Mouse (Mus musculus): ENCODE data around the gene Prrt2. TPM values are rescaled to one million over a fixed set of nuclear protein-coding genes. Genes with fewer than 3 reads are reported as not detected.
A peak's percentile ranks its signal among the peaks of the same experiment; 100 is the strongest.

Prrt2 gene
- polyA plus RNA-seq, 1 experiment from 2014 or later = 2.9 TPM

- peak overlapping the region; percentile 49 for H3K9ac ChIP-seq (ENCODE audit: low read depth, low read length)
- H3K27me3 ChIP-seq (replicated peaks; ENCODE audit: control insufficient read depth, insufficient read depth, low read length) = no peaks in the 10 kb centered on the region
- peaks cover 22% of the 10 kb centered on the region for H3K4me1 ChIP-seq (ENCODE audit: control insufficient read depth, insufficient read depth, low read length)
- H3K4me2 ChIP-seq (ENCODE audit: low read depth, low read length) = 0 out of 2 replicates have a peak overlapping the region, but pooled peaks have one; percentile 15
- 80% methylated on average over 17 of the region's 17 CpGs for WGBS
- ATAC-seq = peak; percentile 24
- H3K4me3 ChIP-seq (ENCODE audit: low read length) = no peak overlapping the region
- H3K27ac ChIP-seq (ENCODE audit: low read length) = peak overlapping the region; percentile 95
- H3K36me3 ChIP-seq (ENCODE audit: control insufficient read depth, insufficient read depth, low read length) = peaks cover 3% of the 10 kb centered on the region; the same call in 1 of the 2 replicates
- H3K9me3 ChIP-seq (ENCODE audit: control insufficient read depth, low read length) = no peaks in the 10 kb centered on the region
Measured at GRCm38 (mm10) chr7:127009307-127010085, 11.5 kb downstream of the Prrt2 start.

- Histone ChIP-seq H3K4me3 (ENCODE audit: low read length) (0 out of 2 replicates have a peak overlapping the region, but pooled peaks have one; percentile 4), H3K27me3 (replicated peaks; ENCODE audit: control insufficient read depth, insufficient read depth, low read length) (no peaks in the 10 kb centered on the region), H3K4me2 (ENCODE audit: low read depth, low read length) (peak overlapping the region; percentile 13; the same call in 1 of the 2 replicates), H3K36me3 (ENCODE audit: control insufficient read depth, insufficient read depth, low read length) (peaks cover 3% of the 10 kb centered on the region; the same call in 1 of the 2 replicates), H3K9me3 (ENCODE audit: control insufficient read depth, low read length) (no peaks in the 10 kb centered on the region), H3K27ac (ENCODE audit: low read length) (peak overlapping the region; percentile 95), H3K9ac (ENCODE audit: low read depth, low read length) (peak overlapping the region; percentile 49), H3K4me1 (ENCODE audit: control insufficient read depth, insufficient read depth, low read length) (peaks cover 22% of the 10 kb centered on the region)
- ATAC-seq = peak; percentile 96
- WGBS = 32% methylated on average over 9 of the region's 9 CpGs
Measured at GRCm38 (mm10) chr7:127008239-127009019, 12.6 kb downstream of the Prrt2 start.

- H3K36me3 ChIP-seq (ENCODE audit: control insufficient read depth, insufficient read depth, low read length) = no peaks in the 10 kb centered on the region
- H3K9me3 ChIP-seq (ENCODE audit: control insufficient read depth, low read length) = no peaks in the 10 kb centered on the region
- no peak for ATAC-seq
- H3K27ac ChIP-seq (ENCODE audit: low read length) = peak overlapping the region; percentile 95; the same call in 1 of the 2 replicates
- WGBS = 85% methylated on average over 6 of the region's 6 CpGs
- peaks cover 22% of the 10 kb centered on the region for H3K4me1 ChIP-seq (ENCODE audit: control insufficient read depth, insufficient read depth, low read length)
- H3K27me3 ChIP-seq (replicated peaks; ENCODE audit: control insufficient read depth, insufficient read depth, low read length) = no peaks in the 10 kb centered on the region
- no peak overlapping the region for H3K4me3 ChIP-seq (ENCODE audit: low read length)
- H3K4me2 ChIP-seq (ENCODE audit: low read depth, low read length) = no peak overlapping the region
- H3K9ac ChIP-seq (ENCODE audit: low read depth, low read length) = no peak overlapping the region
Measured at GRCm38 (mm10) chr7:127007313-127008024, 13.5 kb downstream of the Prrt2 start.

- Histone ChIP-seq H3K4me3 (ENCODE audit: low read length) (no peak overlapping the region), H3K4me1 (ENCODE audit: control insufficient read depth, insufficient read depth, low read length) (peaks cover 10% of the 10 kb centered on the region), H3K27ac (ENCODE audit: low read length) (peak overlapping the region; percentile 5), H3K9me3 (ENCODE audit: control insufficient read depth, low read length) (no peaks in the 10 kb centered on the region), H3K4me2 (ENCODE audit: low read depth, low read length) (no peak overlapping the region; the same call in 1 of the 2 replicates), H3K36me3 (ENCODE audit: control insufficient read depth, insufficient read depth, low read length) (no peaks in the 10 kb centered on the region), H3K9ac (ENCODE audit: low read depth, low read length) (no peak overlapping the region), H3K27me3 (replicated peaks; ENCODE audit: control insufficient read depth, insufficient read depth, low read length) (no peaks in the 10 kb centered on the region)
- ATAC-seq = no peak
- 72% methylated on average over 4 of the region's 4 CpGs for WGBS
Measured at GRCm38 (mm10) chr7:127004122-127004875, 16.7 kb downstream of the Prrt2 start.

- H3K36me3 ChIP-seq (ENCODE audit: control insufficient read depth, insufficient read depth, low read length) = no peaks in the 10 kb centered on the region
- no peaks in the 10 kb centered on the region for H3K9me3 ChIP-seq (ENCODE audit: control insufficient read depth, low read length)
- peak; percentile 77 for ATAC-seq
- H3K4me2 ChIP-seq (ENCODE audit: low read depth, low read length) = peak overlapping the region; percentile 35
- peaks cover 5% of the 10 kb centered on the region for H3K4me1 ChIP-seq (ENCODE audit: control insufficient read depth, insufficient read depth, low read length)
- H3K9ac ChIP-seq (ENCODE audit: low read depth, low read length) = no peak overlapping the region
- peak overlapping the region; percentile 16; the same call in 1 of the 2 replicates for H3K4me3 ChIP-seq (ENCODE audit: low read length)
- WGBS = 67% methylated on average over 5 of the region's 5 CpGs
- H3K27ac ChIP-seq (ENCODE audit: low read length) = peak overlapping the region; percentile 60
- no peaks in the 10 kb centered on the region for H3K27me3 ChIP-seq (replicated peaks; ENCODE audit: control insufficient read depth, insufficient read depth, low read length)
Measured at GRCm38 (mm10) chr7:127003620-127004019, 17.4 kb downstream of the Prrt2 start.

GRCm38 (mm10) chr7:126999568-126999967, 21.4 kb downstream of the Prrt2 start:
- Histone ChIP-seq H3K27ac (ENCODE audit: low read length) (no peak overlapping the region), H3K4me3 (ENCODE audit: low read length) (no peak overlapping the region), H3K36me3 (ENCODE audit: control insufficient read depth, insufficient read depth, low read length) (peaks cover 12% of the 10 kb centered on the region), H3K4me2 (ENCODE audit: low read depth, low read length) (no peak overlapping the region), H3K27me3 (replicated peaks; ENCODE audit: control insufficient read depth, insufficient read depth, low read length) (no peaks in the 10 kb centered on the region), H3K9me3 (ENCODE audit: control insufficient read depth, low read length) (no peaks in the 10 kb centered on the region), H3K9ac (ENCODE audit: low read depth, low read length) (no peak overlapping the region), H3K4me1 (ENCODE audit: control insufficient read depth, insufficient read depth, low read length) (no peaks in the 10 kb centered on the region)
- no peak for ATAC-seq
- 75% methylated on average over 10 of the region's 10 CpGs for WGBS

- Histone ChIP-seq H3K27me3 (replicated peaks; ENCODE audit: control insufficient read depth, insufficient read depth, low read length) (no peaks in the 10 kb centered on the region), H3K4me1 (ENCODE audit: control insufficient read depth, insufficient read depth, low read length) (no peaks in the 10 kb centered on the region), H3K9ac (ENCODE audit: low read depth, low read length) (no peak overlapping the region), H3K4me3 (ENCODE audit: low read length) (no peak overlapping the region), H3K36me3 (ENCODE audit: control insufficient read depth, insufficient read depth, low read length) (peaks cover 12% of the 10 kb centered on the region), H3K27ac (ENCODE audit: low read length) (no peak overlapping the region), H3K9me3 (ENCODE audit: control insufficient read depth, low read length) (no peaks in the 10 kb centered on the region), H3K4me2 (ENCODE audit: low read depth, low read length) (no peak overlapping the region)
- no peak for ATAC-seq
- 83% methylated on average over 4 of the region's 4 CpGs for WGBS
Measured at GRCm38 (mm10) chr7:126996449-126996848, 24.6 kb downstream of the Prrt2 start.

GRCm38 (mm10) chr7:126988816-126989215, 32.2 kb downstream of the Prrt2 start:
- ATAC-seq = no peak
- H3K9me3 ChIP-seq (ENCODE audit: control insufficient read depth, low read length) = no peaks in the 10 kb centered on the region
- H3K9ac ChIP-seq (ENCODE audit: low read depth, low read length) = no peak overlapping the region
- H3K36me3 ChIP-seq (ENCODE audit: control insufficient read depth, insufficient read depth, low read length) = no peaks in the 10 kb centered on the region
- peaks cover 3% of the 10 kb centered on the region; the same call in 1 of the 2 replicates for H3K4me1 ChIP-seq (ENCODE audit: control insufficient read depth, insufficient read depth, low read length)
- H3K4me3 ChIP-seq (ENCODE audit: low read length) = no peak overlapping the region
- no peak overlapping the region for H3K4me2 ChIP-seq (ENCODE audit: low read depth, low read length)
- 69% methylated on average over 8 of the region's 8 CpGs for WGBS
- H3K27ac ChIP-seq (ENCODE audit: low read length) = no peak overlapping the region
- H3K27me3 ChIP-seq (replicated peaks; ENCODE audit: control insufficient read depth, insufficient read depth, low read length) = no peaks in the 10 kb centered on the region
